Mouse (Mus musculus) bone marrow macrophage, adult 2 months (primary cell): ENCODE data around the gene Traip.

Source experiments
- CTCF ChIP-seq: IDR thresholded peaks from 2 replicates; pipeline ENCODE4 v1.5.1; 2012; ENCODE audit warnings: low read depth, mild to moderate bottlenecking, low read length, moderate library complexity
- POLR2A ChIP-seq: IDR thresholded peaks from 2 replicates; pipeline ENCODE4 v1.6.1; 2012; ENCODE audit warnings: mild to moderate bottlenecking, low read depth, low read length, borderline replicate concordance

DNA sequence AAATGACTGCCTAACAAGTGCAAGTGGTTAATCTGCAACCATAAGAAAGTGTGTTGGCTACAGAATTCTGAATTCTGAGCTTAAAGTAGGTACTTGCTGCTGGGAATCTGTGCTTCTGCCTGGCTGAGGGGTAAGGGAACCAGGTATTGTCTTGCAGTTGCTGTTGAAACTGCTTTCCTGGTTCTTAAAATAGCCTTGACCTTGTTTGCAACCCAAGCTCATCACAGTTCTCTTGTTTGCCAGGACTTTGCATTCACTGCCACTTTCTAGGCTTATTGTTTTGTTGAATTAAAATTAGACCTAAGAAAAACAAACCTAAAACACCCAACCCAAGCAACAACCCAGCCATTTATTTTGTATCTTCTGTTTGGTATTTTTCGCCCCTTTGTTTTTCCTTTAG, 70.8 kb downstream of the Traip start:
- TF ChIP-seq CTCF (no peak), POLR2A (no peak)
